Mouse (Mus musculus): ENCODE data around the gene Pigt.
A peak's percentile ranks its signal among the peaks of the same experiment; 100 is the strongest.

Pigt gene

DNA sequence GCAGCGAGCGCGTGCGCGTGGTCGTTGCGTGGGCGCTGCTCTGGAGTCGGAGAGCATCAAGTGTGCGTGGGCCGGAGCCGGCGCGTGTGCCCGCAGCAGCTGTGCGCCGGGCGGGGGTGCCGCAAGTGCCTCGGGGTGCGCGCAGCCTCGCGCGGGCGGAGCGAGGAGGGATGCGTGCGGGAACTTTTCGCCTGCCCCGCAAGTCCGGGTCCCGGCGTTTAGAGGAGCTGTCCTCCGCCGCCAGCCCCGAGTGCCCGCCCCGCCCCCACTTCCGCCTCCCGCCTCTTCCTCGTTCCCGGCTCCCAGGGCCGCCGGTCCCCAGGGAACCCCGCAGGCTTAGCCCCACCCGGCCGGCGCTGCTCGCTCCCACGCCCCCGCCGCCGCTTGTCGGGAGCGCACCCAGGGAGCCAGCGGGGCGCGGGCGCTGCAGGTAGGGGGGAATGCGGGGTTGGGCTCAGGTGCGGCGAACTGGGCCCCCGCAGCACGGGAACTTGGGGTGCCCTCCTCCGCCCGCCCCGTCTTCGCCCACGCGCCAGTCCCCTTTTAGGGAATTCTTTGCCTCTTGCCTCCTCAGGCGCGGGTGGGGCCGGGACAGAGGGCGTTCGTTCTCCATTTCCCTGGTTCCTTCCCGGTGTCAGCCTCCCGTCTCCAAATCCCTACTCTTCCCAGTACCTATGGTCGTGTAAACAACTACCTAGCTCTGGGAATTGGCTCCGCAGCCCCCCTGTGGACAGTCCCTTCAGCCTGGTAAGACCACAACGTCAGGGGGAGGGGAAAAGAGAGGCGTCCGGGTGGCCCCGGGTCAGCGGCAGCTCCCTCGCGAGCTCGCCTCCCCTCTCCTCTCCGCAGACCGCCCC is 10.8 kb upstream of the Pigt start:
- peak; percentile 30 for DNase-seq (ENCODE audit: low read depth, low spot score)

DNA sequence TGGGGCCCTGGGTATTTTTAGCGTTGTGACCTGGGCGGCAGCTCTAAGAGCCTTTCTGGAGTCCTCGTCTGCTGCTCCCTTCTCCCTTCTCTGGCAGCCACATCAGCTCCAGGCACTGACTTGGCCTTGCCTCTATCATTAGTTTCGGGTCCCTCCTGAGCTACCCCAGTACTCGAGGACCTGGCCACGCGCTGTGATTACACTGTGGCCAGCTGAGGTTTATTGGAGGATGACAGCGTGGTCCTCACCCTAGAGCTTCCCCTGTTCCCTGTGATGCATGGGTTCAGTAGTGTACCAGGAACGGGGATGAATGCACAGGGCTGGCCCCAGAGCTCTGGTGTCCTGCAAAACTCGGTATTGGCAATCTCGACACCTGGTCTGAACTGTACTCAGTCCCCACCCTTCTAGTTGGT is 10.2 kb upstream of the Pigt start:
- no peak for DNase-seq (ENCODE audit: low read depth, low spot score)

DNA sequence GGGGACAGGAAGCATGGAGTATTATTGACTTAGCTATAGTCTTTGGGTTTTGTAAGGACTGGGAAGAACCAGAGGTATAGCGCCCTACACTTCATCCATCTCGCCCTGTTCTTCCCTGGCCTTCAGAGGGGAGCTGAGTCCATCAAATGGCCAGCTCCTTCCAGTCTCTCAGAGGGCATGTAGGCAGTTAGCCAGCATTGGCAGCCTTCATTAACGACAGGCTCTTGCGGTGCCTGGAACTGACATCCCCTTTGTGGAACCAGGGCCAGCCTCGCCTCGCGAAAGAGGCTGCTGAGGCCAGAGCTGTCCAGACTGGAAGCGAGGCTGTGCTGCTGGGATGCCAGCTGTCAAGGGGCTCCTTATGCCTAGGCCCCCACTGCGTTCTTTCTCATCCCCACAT is 9.5 kb upstream of the Pigt start:
- no peak for DNase-seq (ENCODE audit: low read depth, low spot score)

DNA sequence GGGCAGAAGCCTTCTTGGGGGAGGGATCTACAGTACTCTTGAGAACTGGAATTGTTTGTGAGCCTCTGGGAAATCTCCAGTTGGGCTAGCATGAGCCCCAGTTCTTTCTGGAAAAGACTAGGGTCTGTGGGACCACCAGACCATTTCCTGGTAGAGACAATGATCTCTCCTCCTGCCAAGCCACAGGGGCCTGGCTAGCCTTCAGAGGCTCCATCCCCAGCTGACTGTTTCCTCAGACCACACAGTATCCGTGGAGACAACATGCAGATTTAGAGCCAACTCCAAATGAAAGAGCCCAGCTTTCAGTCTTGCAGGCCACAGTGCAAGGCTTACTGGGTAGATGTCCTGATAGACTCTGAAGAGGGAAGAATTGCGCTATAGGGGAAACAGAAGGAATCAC is 3.2 kb upstream of the Pigt start:
- no peak for DNase-seq (ENCODE audit: low read depth, low spot score)

DNA sequence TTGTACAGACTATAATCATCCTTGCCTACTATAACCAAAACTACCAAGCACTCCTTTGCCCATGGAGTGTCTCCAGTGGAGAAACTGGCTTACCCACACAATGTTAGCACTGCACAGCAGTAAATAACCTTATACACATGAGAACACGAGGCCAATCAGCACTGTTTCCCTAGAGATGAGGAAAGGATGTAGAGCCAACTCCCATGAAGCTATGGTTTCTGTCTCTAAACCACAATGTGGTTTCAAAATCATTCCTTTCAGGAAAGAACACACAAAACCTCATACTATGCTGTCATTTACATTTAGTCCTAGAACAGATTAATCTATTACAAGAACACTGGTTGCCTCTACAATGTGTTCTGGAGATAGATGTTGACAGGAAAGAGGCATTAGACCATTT is 989 bp upstream of the Pigt start:
- no peak for DNase-seq (ENCODE audit: low read depth, low spot score)

DNA sequence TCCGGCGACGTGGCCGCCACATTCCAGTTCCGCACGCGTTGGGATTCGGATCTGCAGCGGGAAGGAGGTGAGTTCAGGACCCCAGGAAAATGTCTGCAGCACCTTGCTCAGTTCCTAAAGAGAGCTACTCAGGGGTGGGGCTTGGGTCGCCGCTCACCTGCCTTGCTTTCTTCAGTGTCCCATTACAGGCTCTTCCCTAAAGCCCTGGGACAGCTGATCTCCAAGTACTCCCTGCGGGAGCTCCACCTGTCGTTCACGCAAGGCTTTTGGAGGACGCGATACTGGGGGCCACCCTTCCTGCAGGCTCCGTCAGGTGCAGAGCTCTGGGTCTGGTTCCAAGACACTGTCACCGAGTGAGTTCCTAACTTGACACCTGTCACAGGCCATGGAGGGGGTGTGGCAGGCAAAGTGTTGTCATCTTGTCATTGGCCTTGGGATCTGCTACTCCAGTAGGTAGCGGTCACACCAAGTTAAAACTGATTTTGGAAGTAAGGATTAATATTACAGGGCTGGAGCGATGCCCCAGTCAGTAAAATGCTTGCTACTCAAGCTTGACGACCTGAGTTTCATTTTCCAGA is 460 bp downstream of the Pigt start:
- DNase-seq (ENCODE audit: low read depth, low spot score) = no peak

DNA sequence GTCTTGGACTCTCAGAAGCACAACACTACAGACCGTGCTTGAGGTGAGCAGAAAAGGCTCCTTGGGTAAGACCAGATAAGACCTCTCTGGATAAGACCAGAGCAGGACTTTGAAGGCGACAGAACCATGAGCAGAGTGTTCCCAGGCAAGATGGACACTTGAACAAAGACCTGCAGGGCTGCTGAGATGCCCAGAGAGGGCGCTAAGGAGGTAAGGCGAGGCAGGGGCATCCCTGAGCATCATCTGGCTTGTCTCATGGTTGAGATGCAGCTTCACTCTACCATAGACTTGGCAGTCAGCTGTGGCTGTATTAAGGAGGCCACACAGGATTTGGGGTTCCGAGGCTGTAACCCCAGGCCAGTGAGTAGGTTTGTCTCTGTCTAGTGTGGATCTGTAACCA is 2.0 kb downstream of the Pigt start:
- no peak for DNase-seq (ENCODE audit: low read depth, low spot score)

DNA sequence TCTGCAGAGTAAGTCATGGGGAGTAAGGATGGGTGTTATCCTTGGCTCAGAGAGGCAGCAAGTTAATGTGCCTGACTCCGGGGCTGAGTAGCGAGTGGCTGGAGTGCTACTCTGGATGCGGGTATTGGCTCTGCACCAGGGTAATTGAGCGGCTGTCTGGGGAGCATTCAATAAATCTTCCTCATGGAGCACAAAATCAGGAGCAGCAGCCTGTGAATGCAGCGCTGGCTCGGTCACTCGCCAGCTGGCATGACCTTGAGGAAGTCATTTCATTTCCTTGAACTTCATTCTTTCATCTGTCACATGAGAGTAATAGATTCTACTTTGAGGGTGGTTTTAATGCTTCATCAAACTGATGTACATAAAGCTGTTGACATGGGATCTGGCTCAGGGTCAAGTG is 3.2 kb downstream of the Pigt start:
- no peak for DNase-seq (ENCODE audit: low read depth, low spot score)

DNA sequence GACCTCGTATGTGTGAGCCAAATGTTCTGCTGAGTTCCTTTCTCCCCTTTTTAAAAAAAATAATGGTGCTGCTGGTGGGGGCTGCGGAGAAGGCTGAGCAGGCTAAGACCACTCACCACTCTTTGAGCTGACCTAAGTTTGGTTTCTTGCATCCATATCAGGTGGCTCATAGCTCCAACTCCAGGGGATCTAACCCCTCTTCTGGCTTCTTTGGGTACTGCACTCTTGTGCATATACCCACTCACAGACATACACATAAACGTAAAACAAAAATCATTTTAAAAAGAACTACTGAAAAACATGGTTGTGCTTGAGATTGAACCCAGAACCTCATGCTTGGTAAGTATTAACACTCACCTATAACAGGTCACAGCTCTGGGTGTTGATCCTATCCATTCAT is 7.6 kb downstream of the Pigt start:
- no peak for DNase-seq (ENCODE audit: low read depth, low spot score)

DNA sequence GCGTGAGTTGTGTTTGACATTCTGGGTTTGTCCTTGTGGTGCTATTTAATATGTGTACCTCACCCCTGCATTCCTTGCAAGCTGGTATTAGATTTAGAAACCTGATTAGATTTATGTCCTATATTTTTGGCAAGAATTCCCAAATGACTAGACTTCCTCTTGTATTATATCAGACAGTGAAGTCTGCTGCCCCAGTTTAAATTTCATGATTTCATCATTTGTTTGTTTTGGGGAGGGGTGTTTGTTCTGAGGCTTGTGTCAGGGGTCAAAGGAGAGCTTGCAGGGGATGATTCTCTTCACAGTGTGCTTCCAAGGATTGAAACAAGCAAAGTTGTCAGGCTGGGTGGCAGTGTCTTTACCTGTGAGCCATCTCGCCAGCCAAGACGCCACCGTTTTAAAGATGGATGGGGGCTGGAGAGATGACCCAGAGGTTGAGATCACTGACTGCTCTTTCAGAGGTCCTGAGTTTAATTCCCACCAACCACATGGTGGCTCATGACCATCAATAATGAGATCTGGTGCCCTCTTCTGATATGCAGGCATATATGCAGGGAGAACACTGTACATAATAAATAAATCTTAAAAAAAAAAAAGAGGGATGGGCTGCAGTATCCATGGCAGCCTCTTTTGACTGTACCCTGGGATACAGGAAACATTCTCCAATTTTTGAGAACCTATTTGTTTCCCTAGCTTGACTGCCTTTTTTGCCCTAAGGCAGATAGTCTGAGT is 8.5 kb downstream of the Pigt start:
- DNase-seq (ENCODE audit: low read depth, low spot score) = no peak

DNA sequence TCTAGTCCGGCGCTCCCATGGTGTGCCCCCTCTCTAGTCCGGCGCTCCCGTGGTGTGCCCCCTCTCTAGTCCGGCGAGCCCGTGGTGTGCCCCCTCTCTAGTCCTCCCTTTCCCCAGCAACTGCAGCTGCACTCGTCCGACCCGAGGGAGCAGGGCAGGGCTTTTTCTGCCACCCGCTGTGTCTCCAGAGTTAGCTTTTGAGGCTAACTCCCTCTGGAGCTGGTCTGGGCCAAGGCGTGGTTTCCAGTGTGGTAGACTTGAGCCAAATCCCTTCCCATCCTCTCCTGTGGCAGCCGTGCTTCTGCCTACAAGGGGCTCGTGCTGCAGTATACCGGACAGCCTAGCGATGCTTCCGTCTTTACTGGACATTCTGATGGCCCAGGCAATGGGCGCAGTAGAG is 10.5 kb downstream of the Pigt start:
- no peak for DNase-seq (ENCODE audit: low read depth, low spot score)

DNA sequence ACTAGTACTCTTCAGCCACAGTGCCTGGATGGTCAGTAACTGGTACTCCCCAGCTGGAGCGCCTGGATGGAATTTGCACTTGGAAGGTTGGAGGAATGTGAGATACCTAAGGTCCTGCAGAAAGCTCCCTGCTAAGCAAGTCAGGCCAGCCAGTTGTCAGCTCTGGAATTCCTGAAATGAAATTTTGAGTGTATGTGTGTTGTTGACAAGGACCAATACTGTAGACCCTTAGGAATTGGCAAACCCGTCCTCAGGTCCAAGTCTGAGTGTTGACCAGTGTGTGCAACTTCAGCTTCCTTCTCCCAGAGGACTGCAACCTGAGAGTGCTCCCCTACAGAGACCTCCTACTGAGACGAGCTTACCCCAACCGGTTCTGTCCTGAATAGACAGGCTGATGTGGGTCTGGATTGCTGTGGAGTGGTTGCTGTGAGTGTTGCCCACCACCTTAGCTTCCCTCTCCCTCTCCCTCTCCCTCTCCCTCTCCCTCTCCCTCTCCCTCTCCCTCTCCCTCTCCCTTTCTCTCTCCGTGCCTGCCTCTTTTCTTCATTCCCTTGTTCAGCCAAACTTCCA is 13.4 kb downstream of the Pigt start:
- DNase-seq (ENCODE audit: low read depth, low spot score) = no peak

DNA sequence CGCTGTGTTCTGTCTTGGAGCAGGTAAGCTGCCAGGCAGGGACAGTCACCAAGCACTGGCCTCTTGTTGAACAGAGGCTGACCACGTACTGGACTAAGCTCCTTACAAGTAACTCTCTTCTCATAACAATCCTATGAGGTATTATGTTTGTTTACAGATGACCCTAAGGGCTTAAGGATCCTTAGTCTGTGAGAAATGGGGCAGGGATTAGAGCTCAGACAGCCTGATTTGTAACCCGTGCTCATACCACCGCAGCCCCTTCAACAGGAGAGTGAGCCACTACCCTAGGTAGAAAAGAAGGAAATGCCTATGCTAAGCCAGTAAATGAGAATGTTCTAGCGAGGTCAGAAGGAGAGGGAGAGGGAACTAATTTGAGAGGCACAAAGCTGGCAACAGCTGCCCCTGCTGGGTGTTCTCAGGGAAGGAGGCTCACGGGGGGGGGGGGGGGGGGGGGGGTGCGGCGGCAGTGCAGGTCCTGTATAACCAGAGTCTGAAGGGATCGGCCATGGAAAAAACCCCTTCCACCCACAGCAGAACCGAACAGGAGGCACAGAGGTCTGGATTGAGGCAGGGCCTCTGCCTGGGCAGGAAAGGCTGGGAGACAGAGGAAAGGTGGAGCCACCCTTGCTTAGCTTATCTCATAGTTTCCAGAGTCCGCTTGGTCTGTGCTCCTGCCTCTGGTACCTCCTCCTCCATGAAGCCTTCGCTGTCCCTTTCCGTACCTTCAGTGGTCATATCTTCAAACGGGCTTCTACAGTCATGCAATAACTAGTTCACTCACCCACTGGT is 15.0 kb downstream of the Pigt start:
- DNase-seq (ENCODE audit: low read depth, low spot score) = no peak

DNA sequence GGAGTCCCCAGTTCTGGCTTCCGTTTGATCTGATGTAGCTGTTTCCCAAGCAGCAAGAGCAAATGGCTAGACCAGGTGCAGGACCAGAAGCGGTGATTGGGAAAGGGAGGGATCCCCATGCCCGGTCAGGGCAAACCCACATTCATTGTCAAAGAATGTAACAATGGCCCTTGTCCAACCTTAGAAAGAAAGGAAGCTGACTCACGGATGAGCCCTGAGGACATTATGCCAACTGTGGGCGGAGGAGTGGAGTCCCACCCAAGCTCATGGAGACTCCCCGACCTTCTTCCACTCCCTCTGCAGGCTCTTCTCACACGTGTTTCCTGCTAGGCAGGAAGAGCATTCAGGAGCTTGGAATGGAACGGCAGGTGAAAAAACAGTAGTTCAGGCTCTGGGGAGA is 16.1 kb downstream of the Pigt start:
- no peak for DNase-seq (ENCODE audit: low read depth, low spot score)

DNA sequence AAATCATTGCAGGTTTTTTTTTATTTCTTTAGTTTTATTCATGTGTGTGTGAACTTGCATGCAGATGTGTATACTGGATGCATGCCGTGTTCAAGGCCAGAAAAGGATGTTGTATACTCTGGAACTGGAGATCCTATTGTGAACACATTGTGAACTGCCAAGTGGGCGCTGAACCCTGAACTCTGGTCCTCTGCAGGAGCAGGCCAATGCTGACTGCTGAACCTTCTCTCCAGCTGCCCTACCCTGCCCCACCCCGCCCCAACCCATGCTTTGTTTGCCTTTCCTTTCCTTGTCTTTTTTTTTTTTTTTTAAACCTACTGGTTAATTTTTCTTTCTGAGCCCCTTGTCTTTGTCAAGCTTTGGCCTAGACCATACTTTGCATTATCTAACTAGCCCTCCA is 17.6 kb downstream of the Pigt start:
- no peak for DNase-seq (ENCODE audit: low read depth, low spot score)

DNA sequence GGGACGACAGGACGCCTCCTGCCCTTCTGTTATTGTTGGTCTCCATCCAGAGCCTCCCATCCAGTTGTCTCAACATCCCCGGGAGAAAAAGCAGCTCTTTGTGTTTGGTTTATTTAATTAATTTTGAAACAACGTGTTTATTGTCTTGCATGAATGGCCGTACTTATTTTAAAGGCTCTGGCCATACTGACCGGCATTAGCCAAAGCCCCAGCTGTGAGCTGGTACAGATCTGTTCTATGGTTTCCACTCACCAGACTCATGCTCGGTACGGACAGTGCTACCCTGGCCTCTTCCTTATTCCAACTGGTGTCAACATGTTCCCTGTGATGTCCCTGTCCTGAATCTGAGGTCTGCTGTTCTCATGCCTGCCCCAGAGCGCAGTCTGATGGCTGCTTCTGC is 18.6 kb downstream of the Pigt start:
- DNase-seq (ENCODE audit: low read depth, low spot score) = no peak

DNA sequence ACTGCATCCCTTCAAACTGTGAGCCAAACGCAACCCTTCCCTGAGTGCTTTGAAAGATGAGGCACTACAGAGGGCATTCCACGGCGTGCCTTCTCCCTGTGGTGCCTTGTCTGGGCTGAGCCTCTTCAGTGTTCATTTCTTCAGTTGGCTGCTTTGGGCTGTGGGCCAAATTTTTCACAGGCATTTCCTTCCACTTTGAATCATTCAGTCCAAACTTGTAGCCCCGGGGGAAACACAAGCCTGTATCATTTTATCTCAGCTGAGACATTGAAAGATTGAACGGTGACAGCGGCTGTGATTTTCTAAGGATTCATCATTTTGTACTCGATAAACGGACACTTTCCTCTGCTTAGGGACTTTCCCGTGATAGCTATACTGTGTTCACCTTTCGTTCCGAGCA is 19.3 kb downstream of the Pigt start:
- DNase-seq (ENCODE audit: low read depth, low spot score) = no peak

DNA sequence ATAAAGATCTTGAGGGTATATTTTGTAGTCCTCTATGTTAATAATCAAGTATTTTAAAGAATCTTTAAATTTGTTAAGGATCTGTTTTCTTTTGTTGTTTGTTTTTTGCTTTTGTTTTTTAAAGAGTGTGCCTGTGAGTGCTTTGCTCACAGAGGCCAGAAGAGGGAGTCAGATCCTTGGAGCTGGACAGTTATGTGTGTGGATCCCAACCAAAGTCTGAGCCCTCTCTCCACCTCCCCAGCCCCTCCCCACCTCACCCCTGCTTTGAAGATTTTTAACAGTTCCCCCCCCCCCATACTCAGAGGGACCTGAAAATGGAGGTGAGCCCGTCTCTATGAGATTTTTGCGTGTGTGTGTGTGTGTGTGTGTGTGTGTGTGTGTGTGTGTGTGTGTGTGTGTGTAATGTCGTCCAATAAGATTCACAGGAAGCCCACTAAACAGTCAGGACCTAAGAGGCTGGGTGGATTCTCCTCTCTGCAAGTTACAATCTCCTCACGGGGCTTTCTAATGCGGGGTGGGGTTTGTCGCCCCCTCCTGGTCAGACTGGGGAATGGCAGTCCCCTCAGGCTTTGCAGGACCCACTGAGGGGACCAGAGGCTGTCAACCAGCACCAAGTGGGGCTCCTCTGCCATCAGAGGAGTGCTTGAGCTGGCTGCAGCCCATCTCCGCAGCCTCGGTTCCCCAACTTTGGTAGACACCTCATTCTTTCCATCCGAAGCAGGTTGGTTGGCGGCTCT is 20.3 kb downstream of the Pigt start:
- DNase-seq (ENCODE audit: low read depth, low spot score) = peak; percentile 63

DNA sequence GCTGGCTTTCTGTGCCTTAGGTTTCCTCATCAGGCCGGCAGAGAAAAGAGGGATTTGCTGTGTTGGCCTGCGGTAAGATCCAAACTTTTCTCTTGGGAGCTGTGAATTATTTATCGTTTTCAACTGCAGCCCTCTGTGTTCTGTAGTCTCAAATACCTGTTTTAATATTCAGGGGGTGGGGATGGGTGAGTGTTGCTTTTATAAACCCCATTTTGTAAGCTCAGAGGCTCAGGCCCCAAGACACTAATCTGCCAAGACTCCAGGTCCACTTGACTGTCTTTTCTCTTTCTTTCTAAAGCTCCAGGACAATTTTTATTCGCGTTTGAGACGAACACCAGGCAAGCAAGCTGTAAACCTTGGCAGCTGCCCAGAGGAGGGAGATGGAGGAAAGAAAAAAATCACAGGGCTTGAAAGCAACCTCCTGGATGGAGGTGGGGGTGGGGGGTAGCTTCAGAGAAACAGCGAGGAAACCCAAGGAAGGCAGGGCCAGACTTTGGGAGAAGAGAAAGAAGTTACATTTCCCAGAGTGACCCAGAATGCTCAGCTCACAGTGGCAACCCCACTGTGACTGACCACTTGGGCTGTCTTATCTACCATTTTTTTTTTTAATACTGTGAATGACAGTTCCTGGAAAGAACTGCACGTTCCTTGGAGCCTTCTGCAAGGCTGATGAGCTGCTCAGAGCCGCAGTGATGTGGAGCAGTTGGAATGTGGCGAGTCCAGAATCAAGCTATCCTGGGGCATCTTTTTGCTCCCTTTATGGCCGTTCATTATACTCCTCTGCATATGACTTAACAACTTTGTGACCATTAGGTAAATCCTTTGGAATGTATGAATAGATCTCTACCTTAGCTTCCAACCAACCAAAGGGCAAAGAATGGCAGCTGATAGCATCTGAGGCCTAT is 21.2 kb downstream of the Pigt start:
- DNase-seq (ENCODE audit: low read depth, low spot score) = no peak

DNA sequence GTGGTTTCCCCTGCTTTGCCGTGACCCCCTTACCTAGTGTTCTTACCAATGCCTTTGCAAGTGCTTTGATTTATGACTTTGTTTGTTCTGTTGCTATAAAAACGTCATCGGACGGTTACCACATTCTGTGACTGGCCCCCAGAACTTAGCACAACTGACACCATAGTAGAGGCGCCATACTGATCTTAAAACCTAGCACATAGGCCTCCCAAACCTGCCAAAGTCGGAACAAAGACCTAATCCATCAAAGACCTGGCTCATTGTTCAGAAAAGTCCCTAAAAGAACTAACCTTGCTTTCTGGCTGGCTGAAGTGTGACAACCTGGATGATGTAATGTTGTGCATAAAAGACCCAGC is 21.8 kb downstream of the Pigt start:
- DNase-seq (ENCODE audit: low read depth, low spot score) = no peak

Data from mesoderm, embryonic 11.5 days (tissue).